Mouse (Mus musculus): ENCODE results near the gene Ppp2r5c.

GRCm38 (mm10) chr12:110447306-110447705, 386 bp downstream of the Ppp2r5c start:
- TF ChIP-seq CTCF (IDR thresholded peaks at IDR 0.05; ENCODE audit: low read depth): no peak
- no peak for TF ChIP-seq EP300 (IDR thresholded peaks at IDR 0.05; ENCODE audit: low read depth)

Data from heart, postnatal 0 days (tissue).